Mouse (Mus musculus): Measurements from ENCODE around the gene Smc4.

Smc4 gene

Small RNA genes lying within 50 kb of the gene (microRNA-seq; reads per million reads assigned to microRNA genes)
- gene Mir15b: 455 to 676 reads per million in 2 experiments
- gene Mir16-2: 243 to 477 reads per million in 2 experiments
